Mouse (Mus musculus) heart, embryonic 10.5 days (tissue): ENCODE measurements around the gene Chst14. TPM values are rescaled to one million over a fixed set of nuclear protein-coding genes. Genes with fewer than 3 reads are reported as not detected.

ENCODE experiments used
- polyA plus RNA-seq: library from polyadenylated mRNA; unstranded; fragments of >200 nt; fragmentation: Nextera tagmentation; extraction: Ambion mirVana; gene quantifications from 2 replicates; pipeline ENCODE4 v1.2.1, GENCODE M21; 2016

The Chst14 gene
- polyA plus RNA-seq, 1 experiment from 2014 or later = 20.1 TPM

Other genes with a start within 250 kb of the Chst14 start
- gene Ankrd63, start 222.5 kb upstream of the Chst14 start, polyA plus RNA-seq = 0.16 and 0.63 TPM in 2 replicates
- 1.4 and 1.6 TPM in 2 replicates for gene Plcb2, start 198.1 kb upstream of the Chst14 start, polyA plus RNA-seq
- 22.6 and 34.8 TPM in 2 replicates for gene Inafm2, start 180.7 kb upstream of the Chst14 start, polyA plus RNA-seq
- 0.94 and 1.8 TPM in 2 replicates for gene Ccdc9b, start 163.8 kb upstream of the Chst14 start, polyA plus RNA-seq
- not detected in 2 replicates for gene Phgr1, start 153.7 kb upstream of the Chst14 start, polyA plus RNA-seq
- gene Disp2, start 146.8 kb upstream of the Chst14 start, polyA plus RNA-seq = 0.20 and 0.23 TPM in 2 replicates
- gene Knstrn, start 112.5 kb upstream of the Chst14 start, polyA plus RNA-seq = 113 and 127 TPM in 2 replicates
- 67.2 and 82.4 TPM in 2 replicates for gene Ivd, start 64.5 kb upstream of the Chst14 start, polyA plus RNA-seq
- gene Bahd1, start 26.1 kb upstream of the Chst14 start, polyA plus RNA-seq = 3.3 and 4.4 TPM in 2 replicates
- 16.3 and 18.5 TPM in 2 replicates for gene Ccdc32, start 102.9 kb downstream of the Chst14 start, polyA plus RNA-seq
- 5.1 and 6.2 TPM in 2 replicates for gene Rpusd2, start 108.3 kb downstream of the Chst14 start, polyA plus RNA-seq
- 36.1 and 36.3 TPM in 2 replicates for gene Knl1, start 120.6 kb downstream of the Chst14 start, polyA plus RNA-seq
- 45.1 and 54.8 TPM in 2 replicates for gene Rad51, start 186.3 kb downstream of the Chst14 start, polyA plus RNA-seq
- gene Rmdn3, start 230.5 kb downstream of the Chst14 start, polyA plus RNA-seq = 36.4 and 43.8 TPM in 2 replicates
- gene Gchfr, start 241.3 kb downstream of the Chst14 start, polyA plus RNA-seq = 7.4 and 9.1 TPM in 2 replicates
- 0.48 and 0.71 TPM in 2 replicates for gene Gm14137, start 248.0 kb downstream of the Chst14 start, polyA plus RNA-seq